Mouse (Mus musculus): ENCODE data around the gene Arhgap40. TPM values are rescaled to one million over a fixed set of nuclear protein-coding genes. Genes with fewer than 3 reads are reported as not detected.

Arhgap40 gene
- polyA plus RNA-seq, 1 experiment: 0.20 TPM

DNA sequence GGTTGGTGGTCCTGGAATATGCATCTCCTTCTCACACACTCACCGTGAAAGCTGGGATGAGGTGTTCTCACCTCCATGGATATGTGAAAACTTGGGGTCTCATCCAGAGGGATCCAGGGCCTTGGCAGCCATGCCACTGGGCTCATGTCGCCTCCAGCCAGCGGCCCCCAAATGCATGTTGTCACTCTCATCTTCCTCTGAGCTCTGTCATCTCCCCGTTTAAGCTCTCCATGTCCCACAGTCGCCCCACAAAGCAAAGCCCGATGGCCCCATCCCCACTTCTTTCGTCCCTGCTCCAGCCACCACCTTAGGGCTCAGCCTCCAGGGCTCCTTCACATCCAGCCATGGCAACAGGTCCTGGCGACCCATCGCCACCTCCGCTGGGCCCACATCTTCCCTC lies 5.5 kb upstream of the Arhgap40 start:
- DNase-seq: no peak
- WGBS: 89% methylated on average over 10 of the region's 10 CpGs
- Histone ChIP-seq H3K4me3 (replicated peaks; ENCODE audit: insufficient read depth, low read depth, low read length) (no peak overlapping the region), H3K27me3 (ENCODE audit: control insufficient read depth, insufficient read depth, low read length) (no peaks in the 10 kb centered on the region), H3K27ac (ENCODE audit: insufficient read depth, low read length) (no peak overlapping the region), H3K4me1 (ENCODE audit: control insufficient read depth, insufficient read depth, low read length) (no peaks in the 10 kb centered on the region)
- TF ChIP-seq CTCF (IDR thresholded peaks at IDR 0.05; ENCODE audit: borderline replicate concordance, insufficient read depth, low read depth, low read length) (no peak), POLR2A (IDR thresholded peaks at IDR 0.05; ENCODE audit: borderline replicate concordance, insufficient read depth, low read length) (no peak)

DNA sequence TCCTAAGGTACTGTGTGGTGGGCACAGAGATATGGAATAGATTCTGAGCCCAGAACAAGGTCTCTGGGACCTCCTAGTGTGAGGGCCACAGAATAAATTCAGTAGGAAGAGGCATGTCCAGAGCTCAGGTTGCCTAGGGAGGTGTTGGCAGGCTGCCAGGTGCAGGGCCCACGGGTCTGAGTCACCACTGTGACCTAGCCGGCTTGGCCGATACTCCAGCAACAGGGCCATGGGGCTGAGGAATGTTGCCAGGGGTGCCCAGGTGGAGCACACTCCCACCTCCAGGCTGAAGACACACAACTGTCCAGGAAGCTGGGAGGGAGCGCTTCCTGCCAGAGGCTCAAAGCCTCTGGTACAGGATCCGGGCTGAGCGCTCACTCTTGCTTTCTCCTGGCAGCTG lies 1.9 kb upstream of the Arhgap40 start:
- Histone ChIP-seq H3K4me1 (ENCODE audit: control insufficient read depth, insufficient read depth, low read length) (no peaks in the 10 kb centered on the region), H3K4me3 (replicated peaks; ENCODE audit: insufficient read depth, low read depth, low read length) (no peak overlapping the region), H3K27ac (ENCODE audit: insufficient read depth, low read length) (no peak overlapping the region), H3K27me3 (ENCODE audit: control insufficient read depth, insufficient read depth, low read length) (no peaks in the 10 kb centered on the region)
- TF ChIP-seq POLR2A (IDR thresholded peaks at IDR 0.05; ENCODE audit: borderline replicate concordance, insufficient read depth, low read length): no peak
- TF ChIP-seq CTCF (IDR thresholded peaks at IDR 0.05; ENCODE audit: borderline replicate concordance, insufficient read depth, low read depth, low read length): no peak
- DNase-seq: no peak
- WGBS: 47% methylated on average over 6 of the region's 6 CpGs

DNA sequence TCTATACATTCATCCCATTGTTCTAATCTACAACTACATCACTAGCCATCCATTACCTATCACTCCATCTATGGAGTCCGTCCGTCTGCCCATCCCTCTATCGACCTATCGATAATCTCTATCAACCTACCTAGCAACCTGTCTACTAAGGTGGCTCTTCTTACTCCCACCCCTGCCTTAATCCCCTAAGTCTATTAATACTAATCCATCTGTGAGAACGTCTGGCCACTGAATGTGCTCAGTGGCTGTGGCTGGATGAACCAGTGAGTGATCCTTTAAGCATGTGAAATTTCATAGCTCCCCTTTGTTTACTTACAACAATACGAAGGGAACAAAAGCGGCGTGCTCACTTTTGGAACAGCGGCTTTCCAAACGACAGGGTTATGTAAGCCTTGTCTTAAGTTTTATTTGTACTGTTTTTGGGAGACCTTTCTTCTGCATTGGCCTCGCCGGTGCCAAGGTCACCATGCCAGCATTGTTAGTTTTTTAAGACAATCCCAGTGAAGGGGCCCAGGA lies 1.3 kb downstream of the Arhgap40 start:
- Histone ChIP-seq H3K4me3 (replicated peaks; ENCODE audit: insufficient read depth, low read depth, low read length) (no peak overlapping the region), H3K27ac (ENCODE audit: insufficient read depth, low read length) (no peak overlapping the region), H3K4me1 (ENCODE audit: control insufficient read depth, insufficient read depth, low read length) (no peaks in the 10 kb centered on the region; the same call in 1 of the 2 replicates), H3K27me3 (ENCODE audit: control insufficient read depth, insufficient read depth, low read length) (no peaks in the 10 kb centered on the region)
- no peak for DNase-seq
- WGBS: 84% methylated on average over 12 of the region's 12 CpGs
- TF ChIP-seq POLR2A (IDR thresholded peaks at IDR 0.05; ENCODE audit: borderline replicate concordance, insufficient read depth, low read length): no peak
- no peak for TF ChIP-seq CTCF (IDR thresholded peaks at IDR 0.05; ENCODE audit: borderline replicate concordance, insufficient read depth, low read depth, low read length)

GRCm38 (mm10) chr2:158518583-158518982 lies 6.0 kb downstream of the Arhgap40 start:
- Histone ChIP-seq H3K4me3 (replicated peaks; ENCODE audit: insufficient read depth, low read depth, low read length) (no peak overlapping the region), H3K27me3 (ENCODE audit: control insufficient read depth, insufficient read depth, low read length) (no peaks in the 10 kb centered on the region), H3K4me1 (ENCODE audit: control insufficient read depth, insufficient read depth, low read length) (no peaks in the 10 kb centered on the region; the same call in 1 of the 2 replicates), H3K27ac (ENCODE audit: insufficient read depth, low read length) (no peak overlapping the region)
- 43% methylated on average over 6 of the region's 6 CpGs for WGBS
- DNase-seq: no peak
- no peak for TF ChIP-seq CTCF (IDR thresholded peaks at IDR 0.05; ENCODE audit: borderline replicate concordance, insufficient read depth, low read depth, low read length)

DNA sequence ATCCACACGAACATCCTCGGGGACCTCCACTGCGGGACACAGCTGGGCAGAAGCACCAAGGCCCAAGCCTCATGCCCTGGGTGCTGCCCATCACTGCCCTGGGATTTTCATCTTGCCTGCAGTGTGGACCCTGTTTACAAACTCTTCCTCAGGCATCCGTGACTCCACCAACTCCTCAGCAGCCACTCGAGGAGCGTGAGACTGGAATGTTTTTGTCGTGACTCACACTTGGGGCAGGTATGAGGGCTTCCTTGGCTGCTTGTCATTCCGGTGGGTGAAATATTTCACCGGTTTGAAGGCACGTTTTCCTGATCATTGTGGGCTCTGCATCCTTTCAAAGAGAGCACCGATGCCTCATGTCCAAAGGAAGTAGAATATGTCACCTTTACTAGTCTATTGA lies 6.5 kb downstream of the Arhgap40 start:
- Histone ChIP-seq H3K4me1 (ENCODE audit: control insufficient read depth, insufficient read depth, low read length) (peaks cover under 1% of the 10 kb centered on the region; the same call in 1 of the 2 replicates), H3K4me3 (replicated peaks; ENCODE audit: insufficient read depth, low read depth, low read length) (no peak overlapping the region), H3K27ac (ENCODE audit: insufficient read depth, low read length) (no peak overlapping the region), H3K27me3 (ENCODE audit: control insufficient read depth, insufficient read depth, low read length) (no peaks in the 10 kb centered on the region)
- TF ChIP-seq CTCF (IDR thresholded peaks at IDR 0.05; ENCODE audit: borderline replicate concordance, insufficient read depth, low read depth, low read length) (no peak), POLR2A (IDR thresholded peaks at IDR 0.05; ENCODE audit: borderline replicate concordance, insufficient read depth, low read length) (no peak)
- no peak for DNase-seq
- WGBS: 73% methylated on average over 11 of the region's 11 CpGs

- WGBS: 78% methylated on average over 6 of the region's 6 CpGs
- no peak for DNase-seq
- TF ChIP-seq CTCF (IDR thresholded peaks at IDR 0.05; ENCODE audit: borderline replicate concordance, insufficient read depth, low read depth, low read length) (no peak), POLR2A (IDR thresholded peaks at IDR 0.05; ENCODE audit: borderline replicate concordance, insufficient read depth, low read length) (no peak)
- Histone ChIP-seq H3K27ac (ENCODE audit: insufficient read depth, low read length) (no peak overlapping the region), H3K4me1 (ENCODE audit: control insufficient read depth, insufficient read depth, low read length) (peaks cover 5% of the 10 kb centered on the region; the same call in 1 of the 2 replicates), H3K27me3 (ENCODE audit: control insufficient read depth, insufficient read depth, low read length) (no peaks in the 10 kb centered on the region), H3K4me3 (replicated peaks; ENCODE audit: insufficient read depth, low read depth, low read length) (no peak overlapping the region)
Observed at GRCm38 (mm10) chr2:158519800-158520199, 7.2 kb downstream of the Arhgap40 start.

DNA sequence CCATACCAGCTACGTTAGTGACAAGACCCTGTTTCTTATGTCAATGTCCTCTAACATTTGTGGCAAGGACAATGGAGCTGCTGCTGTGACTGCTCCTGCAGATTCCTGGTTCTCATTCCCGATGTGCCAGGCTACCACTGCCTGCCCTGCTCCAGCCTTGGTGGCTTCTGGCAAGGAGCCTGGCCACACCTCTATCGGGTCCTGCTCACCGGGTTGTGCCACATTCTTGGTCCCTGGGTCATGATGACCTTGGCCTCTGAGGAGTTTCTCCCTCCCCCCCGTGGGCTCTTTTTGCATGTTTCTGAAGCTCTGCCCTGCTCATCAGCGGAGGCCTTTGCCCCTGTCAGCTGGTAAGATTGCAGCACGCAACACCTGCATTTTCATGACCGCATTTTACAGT lies 10.5 kb downstream of the Arhgap40 start:
- Histone ChIP-seq H3K4me1 (ENCODE audit: control insufficient read depth, insufficient read depth, low read length) (peaks cover 5% of the 10 kb centered on the region; the same call in 1 of the 2 replicates), H3K27me3 (ENCODE audit: control insufficient read depth, insufficient read depth, low read length) (no peaks in the 10 kb centered on the region), H3K27ac (ENCODE audit: insufficient read depth, low read length) (no peak overlapping the region), H3K4me3 (replicated peaks; ENCODE audit: insufficient read depth, low read depth, low read length) (no peak overlapping the region)
- 52% methylated on average over 8 of the region's 8 CpGs for WGBS
- DNase-seq: no peak
- TF ChIP-seq POLR2A (IDR thresholded peaks at IDR 0.05; ENCODE audit: borderline replicate concordance, insufficient read depth, low read length): no peak
- no peak for TF ChIP-seq CTCF (IDR thresholded peaks at IDR 0.05; ENCODE audit: borderline replicate concordance, insufficient read depth, low read depth, low read length)

- no peaks in the 10 kb centered on the region for H3K27me3 ChIP-seq (ENCODE audit: control insufficient read depth, insufficient read depth, low read length)
- no peak overlapping the region for H3K4me3 ChIP-seq (replicated peaks; ENCODE audit: insufficient read depth, low read depth, low read length)
- 12% methylated on average over 16 of the region's 16 CpGs for WGBS
- TF ChIP-seq POLR2A (IDR thresholded peaks at IDR 0.05; ENCODE audit: borderline replicate concordance, insufficient read depth, low read length): no peak
- TF ChIP-seq CTCF (IDR thresholded peaks at IDR 0.05; ENCODE audit: borderline replicate concordance, insufficient read depth, low read depth, low read length): no peak
- no peak for DNase-seq
- peaks cover 5% of the 10 kb centered on the region; the same call in 1 of the 2 replicates for H3K4me1 ChIP-seq (ENCODE audit: control insufficient read depth, insufficient read depth, low read length)
- H3K27ac ChIP-seq (ENCODE audit: insufficient read depth, low read length): no peak overlapping the region
Observed at GRCm38 (mm10) chr2:158524129-158524860, 11.7 kb downstream of the Arhgap40 start.

Data from cerebellum, adult 2 months (tissue).